Mouse (Mus musculus) frontal cortex, postnatal 14 days (tissue): ENCODE measurements around the gene Atp1a1.

Experiments used
- DNase-seq, 2 experiments: peaks; one replicate each; pipeline ENCODE4 v3.0.0; 2022; ENCODE audit warnings: low spot score in 2 of 2

The Atp1a1 gene

DNA sequence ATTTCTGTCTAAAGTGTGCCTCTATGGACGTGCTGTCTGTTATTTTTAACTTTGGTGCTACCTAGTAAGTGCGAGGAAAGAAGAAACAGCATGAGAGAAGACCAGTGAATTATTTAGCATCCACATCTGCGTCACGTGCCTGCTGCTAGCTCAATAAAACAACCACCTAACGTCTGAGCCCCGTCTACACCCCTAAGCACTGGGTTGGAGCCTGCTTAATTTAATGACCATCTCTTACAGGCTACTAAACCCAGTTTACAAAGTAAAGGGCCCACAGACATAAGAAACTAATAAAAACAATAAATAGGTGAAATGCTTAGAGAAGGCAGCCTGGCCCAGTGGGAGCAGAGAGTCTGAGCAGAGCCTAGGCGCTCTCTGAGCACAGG, 11.2 kb downstream of the Atp1a1 start:
- no peak for DNase-seq

DNA sequence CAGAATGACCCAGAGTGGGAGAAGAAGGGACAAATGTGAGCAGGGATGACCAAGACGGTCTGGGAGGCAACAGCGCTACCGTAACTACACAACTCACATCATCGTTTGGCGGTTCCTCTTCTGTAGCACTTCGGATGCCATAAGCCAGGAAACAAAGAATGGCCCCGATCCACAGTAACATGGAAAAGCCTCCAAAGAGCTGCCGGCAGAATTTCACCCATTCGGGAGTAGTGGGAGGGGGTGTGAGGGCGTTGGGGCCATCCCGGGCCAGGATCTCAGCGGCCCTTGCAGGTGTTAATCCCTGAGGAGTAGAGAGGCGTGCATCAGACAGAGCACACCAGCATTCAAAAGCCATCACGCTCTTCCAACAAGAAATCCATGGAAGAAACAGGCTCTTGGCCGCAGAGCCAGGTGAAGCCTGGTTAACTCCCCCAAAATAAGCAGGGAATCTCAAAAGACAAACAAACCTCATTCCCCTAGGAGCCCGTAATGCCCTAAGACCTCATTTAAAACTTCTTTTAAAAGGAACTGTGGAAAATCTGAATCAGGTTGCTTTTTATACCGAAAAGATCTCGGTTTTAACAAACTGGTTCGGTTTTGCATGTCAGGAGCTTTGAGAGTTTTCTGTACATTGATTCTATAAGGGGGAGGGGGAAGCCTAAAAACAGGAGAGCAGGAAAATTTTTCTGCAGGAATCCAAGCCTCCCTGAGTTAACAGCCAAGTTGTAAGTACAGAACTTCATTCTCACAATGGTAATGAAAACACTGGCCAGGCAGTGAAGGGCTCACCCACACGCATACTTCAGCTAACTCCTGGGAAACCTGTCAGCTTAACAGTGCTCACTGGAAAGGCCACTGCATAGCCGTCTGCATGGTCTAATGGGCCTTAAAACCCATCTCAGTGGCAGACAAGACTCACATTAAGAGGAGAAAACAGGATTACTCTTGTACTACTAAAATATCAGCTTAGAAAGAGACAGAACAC, 11.9 kb downstream of the Atp1a1 start:
- no peak for DNase-seq

DNA sequence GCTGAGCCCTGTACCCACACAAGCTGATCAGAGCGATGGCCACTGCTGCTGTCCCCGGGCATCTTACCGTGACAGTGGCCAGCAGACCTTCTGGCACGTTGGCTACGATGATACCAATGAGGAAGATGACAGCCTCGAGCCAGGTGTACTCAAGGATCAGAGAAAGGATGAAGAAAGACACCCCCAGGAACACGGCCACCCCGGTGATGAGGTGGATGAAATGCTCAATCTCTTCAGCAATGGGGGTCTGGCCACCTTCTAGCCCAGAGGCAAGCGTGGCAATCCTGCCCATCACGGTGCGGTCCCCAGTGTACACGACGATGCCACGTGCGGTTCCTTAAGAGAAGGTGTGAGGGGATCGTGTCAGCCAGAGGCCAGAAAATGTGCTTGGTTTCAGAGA, 14.1 kb downstream of the Atp1a1 start:
- no peak for DNase-seq

DNA sequence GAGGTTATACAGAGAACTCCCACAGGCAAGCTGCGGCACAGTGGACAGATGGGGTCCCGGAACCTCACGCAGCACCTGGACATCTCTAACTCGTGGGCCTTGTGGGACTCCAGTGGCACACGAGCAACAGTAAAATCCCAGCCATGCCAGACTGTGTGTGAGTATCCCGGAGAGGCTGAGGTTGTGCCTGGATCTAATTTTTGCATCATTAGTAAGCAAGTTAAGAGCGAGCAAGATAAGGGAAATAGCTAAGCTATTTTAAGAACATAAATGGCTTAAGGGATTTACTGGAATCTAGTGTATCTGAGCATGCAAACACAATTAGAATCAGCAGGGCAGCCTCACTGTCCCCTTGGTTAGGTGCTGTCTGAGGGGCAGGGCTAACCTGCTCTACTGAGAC, 16.2 kb downstream of the Atp1a1 start:
- DNase-seq = no peak

DNA sequence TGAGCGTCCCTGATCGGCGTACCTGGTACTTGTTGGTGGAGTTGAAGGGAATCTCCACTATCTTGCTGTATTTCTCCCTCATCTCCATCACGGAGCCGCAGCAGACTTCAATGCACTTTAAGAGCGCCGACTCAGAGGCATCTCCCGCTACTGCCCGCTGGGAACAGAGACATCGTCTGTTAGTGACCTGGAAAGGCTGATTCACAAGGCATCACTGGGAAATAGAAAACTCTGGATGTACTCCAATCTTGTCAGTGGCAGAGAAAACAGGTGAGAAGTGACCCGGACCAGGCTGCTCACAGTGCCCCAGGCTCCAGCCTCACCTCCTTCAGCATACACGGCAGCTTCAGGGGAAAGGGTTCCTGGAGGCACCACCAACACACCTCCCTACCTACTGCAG, 17.7 kb downstream of the Atp1a1 start:
- DNase-seq = no peak

DNA sequence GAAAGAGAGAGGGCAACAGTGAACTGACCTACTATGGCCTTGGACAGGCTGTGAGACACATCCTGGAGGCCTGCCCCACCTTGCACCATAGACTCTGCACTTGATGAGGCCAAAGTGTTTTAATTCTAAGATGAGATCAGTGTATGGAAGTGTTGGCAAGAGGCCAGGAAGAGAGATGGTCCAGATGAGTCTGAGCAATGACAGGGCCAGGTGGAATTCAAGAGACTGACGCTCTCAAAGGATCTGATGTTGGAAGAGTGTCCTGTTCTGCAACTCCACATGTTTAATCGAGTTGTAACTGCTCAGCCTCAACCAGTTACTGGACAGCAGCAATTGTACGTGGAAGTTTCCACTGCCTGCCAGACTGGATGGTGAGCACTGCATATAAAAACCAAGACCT, 26.4 kb downstream of the Atp1a1 start:
- no peak for DNase-seq

DNA sequence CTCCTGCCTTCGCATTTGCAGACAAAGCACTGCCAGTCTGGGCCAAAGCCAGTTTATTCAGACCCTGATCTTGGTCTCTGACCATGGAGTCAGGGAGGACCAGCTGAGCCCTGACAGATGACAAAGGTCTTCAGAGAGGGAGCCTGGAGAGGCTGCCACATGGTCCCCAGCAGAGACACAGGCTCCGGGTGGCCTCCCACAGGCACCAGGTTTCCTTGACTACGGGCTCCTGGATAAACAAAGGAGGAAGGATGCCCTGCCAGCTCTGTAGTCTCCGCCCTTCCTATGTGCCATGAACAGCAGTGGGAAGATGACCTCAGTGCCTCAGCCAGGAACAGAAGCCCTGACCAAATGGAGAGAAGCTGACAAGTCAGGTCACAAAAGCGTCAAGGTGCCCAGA, 27.1 kb downstream of the Atp1a1 start:
- no peak for DNase-seq

DNA sequence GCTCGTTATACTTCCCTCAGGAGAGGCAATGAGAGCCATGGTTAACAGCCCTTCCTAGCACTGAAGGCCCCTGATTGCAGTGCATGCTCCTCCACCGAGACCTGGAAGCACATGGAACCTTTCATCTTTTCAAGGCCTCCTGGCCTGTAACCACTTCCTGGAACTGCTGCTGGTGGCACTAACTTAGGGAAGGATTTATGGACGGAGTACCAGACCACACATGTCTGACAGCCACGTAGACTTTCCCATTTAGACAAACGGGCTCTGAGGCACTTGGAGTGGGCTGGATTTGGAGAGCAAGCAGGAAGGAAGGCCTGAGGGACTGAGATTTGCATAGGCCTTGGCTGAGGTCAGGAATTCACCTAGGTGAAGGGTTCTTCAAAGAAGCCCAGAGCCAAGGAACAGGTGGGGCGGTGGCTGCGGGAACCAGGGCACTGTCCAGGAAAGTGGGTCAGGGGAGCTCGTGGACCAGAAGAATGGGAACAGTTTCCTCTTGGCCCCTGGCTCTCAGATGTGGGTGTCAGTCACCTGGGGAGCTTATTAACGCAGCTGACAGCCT, 28.9 kb downstream of the Atp1a1 start:
- no peak for DNase-seq

DNA sequence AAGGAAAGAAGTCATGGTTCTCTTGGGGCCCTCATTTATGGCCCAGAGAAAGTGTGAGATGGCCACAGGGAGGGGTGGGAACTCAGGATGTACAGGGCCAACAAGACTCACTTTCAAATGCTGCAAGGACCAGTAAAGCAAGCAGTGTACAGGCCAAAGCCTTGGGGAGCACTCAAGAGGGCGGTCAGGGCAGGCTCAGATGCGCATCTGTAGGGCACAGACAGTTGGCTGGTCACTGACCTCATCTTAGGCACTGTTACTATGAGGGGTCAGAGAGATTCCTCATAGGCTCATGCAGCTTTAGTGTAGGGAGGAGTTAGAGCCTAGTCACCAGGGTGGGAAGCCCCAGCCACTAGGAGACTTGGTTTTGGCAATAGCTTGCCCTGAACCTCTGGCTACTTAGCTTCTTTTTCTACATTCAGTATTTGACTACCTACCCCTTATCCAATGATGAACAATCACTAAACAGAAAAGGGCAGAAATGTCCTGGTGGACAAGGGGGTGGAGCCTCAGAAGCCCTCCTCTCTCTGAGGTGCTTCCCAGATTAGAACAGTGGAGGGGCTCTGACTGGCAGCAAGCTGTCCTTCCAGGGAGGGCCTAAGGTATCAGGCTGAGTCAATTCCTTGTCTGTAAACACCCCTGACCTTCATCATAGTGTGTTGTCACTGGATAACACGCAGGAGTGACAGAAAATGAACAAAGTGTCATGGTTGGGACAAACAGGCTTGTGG, 29.9 kb downstream of the Atp1a1 start:
- DNase-seq = no peak

DNA sequence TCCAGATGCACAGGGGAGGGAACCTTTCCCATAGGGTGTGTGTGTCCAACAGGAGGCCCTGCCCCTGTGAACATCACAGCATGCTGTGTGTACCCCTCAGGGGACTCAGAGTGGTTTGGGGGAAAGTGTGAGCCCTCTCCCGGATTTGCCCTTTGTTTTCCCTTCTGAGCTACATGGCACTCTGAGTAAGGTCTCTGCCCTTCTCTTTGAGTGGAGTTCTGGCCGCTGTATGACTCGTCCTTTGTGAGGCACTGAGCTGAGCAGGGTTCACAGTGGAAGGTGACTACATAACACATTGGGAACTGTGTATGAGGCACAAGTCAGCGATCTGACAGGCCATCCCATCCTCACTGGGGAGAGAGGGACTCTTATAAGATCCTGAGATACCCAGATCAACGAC, 31.5 kb downstream of the Atp1a1 start:
- no peak for DNase-seq

DNA sequence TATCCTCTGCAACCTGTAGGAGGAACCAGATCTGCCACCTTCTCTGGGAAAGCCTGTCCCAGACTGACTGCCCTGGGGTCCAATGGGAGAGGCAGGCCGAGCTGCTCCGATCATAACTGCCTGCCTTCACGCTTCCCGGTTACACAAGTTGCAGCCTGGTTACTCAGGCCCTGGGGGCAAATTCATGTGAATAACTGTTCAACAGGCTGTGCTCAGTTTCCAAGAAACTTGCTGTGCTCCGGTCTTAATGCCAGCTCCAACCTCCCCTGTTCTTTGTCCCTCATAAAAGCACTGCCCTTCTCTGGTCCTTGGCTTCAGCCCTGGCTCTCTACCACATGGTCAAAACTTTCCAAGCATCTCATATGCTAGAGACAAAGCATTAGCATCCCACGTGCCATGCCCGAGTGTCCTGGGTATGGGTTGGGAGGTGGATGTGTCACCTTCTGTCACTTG, 32.3 kb downstream of the Atp1a1 start:
- DNase-seq = no peak

DNA sequence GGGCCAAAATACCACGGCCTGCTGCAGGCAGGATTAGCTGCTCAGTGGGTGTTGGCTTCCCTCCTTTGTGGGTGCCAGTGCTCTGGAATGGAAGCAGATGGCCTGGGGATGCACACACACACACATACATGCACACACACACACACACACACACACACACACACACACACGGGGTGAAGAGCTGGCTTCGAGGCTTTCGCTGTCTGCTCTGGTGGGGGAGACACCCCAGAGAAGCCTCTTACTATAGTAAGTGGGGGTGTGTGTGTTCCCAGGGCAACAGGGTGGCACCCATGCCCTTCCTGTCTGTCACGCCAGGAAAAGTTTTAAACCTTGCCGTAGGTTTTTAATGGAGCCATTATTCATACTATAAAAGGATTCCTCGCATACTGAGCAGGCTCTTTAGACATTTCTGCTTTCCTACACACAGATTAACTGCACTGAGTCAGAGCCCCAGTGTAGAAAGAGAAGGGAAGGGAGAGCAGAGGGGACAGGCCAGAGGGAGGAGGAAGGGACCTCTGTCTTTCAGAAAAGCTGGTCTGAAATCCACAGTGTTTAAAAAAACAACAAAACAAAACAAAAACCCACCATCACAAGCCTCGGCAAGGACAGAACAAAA, 32.9 kb downstream of the Atp1a1 start:
- no peak for DNase-seq

DNA sequence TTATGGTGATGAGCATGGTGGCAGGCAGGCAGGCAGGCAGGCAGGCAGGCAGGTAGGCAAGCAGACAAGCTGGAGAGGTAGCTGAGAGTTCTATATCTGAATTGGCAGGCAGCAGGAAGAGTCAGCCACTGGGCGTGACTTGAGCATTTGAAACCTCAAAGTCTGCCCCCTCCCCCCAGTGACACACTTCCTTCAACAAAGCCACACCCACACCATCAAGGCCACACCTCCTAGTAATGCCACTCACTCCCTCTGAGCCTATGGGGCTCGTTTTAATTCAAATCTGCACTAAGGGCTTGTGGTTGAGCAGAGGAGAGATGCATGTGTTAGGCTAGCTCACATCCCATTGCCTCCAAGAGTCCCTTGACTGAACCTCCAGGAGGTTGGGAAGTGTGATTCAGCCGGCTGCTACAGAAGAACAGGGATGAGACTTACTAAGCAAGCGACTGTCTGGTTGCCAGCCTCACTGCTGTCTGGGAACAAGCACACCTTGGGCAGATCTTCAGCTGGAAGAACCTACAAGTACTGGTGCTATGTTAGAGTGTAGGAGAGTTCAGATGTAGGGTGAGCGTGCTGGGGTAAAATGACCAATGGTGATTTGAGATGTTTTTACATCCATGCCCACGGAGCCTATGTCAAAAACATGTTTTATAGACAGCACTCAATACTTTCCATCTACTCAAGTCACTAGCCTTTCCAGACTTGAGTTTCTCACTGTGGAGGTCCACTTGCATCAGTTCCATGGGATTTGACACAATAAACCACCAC, 33.6 kb downstream of the Atp1a1 start:
- DNase-seq = no peak

DNA sequence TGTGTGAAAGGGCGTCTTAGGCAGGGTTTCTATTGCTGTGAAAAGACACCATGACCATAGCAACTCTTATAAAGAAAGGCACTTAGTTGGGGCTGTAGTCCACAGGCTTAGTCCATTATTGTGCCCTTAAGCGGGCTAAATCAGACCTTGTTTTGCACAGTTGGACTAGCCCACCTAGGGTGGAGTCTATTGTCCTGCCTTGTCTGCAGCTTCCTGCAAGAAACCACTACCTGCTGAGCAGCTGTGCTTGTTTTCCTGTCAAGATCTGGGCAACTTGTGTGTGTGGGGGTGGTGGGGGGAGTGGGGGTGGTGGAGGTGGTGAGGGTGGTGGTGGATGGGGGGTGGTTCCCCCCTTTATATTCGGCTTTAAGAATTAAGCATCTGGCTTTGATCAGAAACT, 34.2 kb downstream of the Atp1a1 start:
- DNase-seq = no peak

DNA sequence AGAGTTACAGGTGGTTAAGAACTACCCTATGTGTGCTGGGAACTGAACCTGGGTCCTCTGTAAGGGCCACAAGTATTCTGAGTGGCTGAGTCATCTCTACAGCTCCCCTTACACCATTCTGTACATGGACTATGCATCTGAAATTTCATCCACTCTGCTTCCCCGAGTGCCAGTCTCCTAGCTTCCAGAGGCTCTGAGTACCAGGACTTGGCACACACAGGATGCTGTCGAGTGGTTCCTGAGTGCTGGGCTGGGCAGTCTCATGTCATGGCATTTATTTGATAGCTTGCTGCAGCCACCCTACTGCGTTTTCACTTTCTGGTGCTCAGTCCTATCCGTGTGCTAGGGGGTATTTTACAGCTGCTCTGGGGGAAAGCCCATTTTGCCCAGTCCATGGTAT, 35.9 kb downstream of the Atp1a1 start:
- DNase-seq = no peak

DNA sequence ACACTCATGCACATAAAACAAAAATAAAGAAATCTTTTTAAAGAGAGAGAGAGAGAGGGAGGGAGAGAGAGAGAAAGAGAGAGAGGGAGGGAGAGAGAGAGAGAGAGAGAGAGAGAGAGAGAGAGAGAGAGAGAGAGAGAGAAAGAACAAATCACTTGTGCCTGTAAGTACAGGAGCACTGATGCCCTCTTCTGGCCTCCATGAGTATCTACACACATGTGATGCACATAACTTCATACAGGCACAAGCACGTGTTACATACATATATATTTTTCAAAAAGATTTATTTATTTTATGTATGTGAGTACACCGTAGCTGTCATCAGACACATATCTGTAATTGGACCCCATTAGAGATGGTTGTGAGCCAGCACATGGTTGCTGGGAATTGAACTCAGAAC, 40.5 kb downstream of the Atp1a1 start:
- DNase-seq = no peak

DNA sequence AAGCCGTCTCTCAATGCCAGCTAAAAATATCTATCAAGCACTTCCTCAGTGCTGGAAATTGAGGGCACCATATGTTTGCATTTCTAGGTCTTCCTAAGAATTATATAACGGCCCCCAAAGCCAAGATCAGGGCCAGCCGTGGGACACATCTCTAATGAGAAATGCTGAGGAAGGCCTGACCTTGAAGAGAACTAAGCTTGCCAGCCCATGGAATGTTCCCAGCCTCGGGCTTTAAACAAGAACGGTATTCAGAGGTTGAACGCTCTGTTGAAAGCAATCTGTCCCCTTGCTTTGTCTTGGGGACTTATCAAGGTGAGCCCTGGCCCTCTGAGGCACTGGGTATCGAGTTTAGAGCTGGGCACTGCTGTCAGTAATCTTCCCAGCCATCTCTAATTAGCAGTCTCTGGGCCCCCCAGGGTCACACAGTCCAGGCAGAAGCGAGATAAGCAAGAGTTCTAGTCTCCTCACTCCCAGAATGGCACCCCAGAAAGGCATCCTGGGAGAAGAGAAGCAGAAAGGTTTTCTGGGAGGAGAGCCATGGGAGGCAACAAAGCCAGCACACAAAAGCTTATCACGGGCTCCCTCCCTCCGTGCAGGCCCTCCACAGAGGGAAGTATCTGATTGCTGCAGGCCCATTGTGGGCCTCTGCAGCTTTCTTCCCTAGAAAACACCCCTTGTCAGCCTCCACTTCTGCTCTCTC, 41.8 kb downstream of the Atp1a1 start:
- DNase-seq = no peak

DNA sequence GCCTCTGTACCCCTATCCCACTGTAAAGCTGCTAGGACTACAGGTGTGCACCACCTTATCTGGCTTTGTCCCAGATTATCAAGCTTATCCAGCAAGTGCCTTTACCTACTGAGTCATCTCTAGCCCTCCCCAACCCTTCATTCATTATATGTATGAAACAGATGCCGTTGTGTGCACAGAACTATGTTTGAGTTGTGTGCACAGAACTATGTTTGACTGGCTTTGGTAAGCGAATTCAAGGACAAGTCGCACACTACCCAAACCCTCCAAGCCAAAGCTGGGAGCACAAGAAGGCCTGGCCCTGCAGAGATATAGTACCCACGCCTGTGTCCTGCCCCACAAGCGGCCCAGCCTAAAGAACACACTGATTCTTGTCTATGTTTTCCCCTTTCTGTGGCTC, 42.5 kb downstream of the Atp1a1 start:
- DNase-seq = no peak

DNA sequence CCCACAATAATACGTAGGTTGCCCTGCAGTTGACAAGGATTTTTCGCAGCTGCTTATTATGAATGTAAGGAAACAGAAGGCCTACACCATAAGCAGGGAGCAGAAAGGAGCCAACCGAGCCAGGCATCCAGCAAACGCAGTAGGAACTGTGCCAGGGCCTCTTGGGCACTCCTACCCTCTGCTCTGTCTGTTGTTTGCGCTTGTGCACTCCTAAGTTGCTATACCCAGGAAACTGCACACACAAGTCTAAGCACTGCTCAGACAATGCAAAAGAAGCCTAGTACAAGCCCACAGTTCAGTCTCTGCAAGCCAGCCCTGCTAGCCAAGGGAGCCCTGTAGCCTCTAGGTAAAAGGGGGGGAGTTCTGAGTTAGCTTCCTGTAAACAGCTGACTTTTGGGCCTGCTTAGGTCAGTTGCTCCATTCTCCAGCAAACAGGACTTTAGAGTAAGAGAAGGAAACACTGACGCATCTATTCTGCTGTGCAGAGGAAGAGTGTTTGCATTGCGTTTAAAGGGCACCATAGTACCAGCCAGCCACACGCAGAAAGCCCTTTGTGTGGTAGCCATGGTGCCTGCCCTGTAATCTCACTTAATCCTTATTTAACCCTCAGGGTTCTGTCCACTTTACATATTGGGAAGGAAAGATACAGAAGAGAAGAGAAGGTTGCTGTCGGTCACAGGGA, 43.5 kb downstream of the Atp1a1 start:
- DNase-seq = no peak

DNA sequence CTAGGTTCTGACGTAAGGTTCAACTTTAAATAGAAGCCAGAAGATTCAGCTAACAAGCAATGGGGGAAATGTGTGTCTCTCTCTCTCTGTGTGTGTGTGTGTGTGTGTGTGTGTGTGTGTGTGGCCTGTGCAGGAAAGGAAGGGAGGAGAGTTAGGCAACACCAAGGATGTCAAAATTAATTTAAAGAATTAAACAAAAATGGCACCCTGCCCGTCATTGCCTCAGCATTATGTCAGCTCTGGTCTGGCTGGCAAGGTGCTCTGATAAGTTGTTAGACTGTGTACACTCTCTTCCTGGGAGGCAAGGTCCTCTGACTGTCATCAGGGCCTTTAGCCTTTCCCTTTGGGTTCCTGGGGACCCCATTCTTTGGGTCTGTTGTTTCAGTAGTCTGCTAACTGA, 47.8 kb downstream of the Atp1a1 start:
- no peak for DNase-seq
